In the genomic region with DNA sequence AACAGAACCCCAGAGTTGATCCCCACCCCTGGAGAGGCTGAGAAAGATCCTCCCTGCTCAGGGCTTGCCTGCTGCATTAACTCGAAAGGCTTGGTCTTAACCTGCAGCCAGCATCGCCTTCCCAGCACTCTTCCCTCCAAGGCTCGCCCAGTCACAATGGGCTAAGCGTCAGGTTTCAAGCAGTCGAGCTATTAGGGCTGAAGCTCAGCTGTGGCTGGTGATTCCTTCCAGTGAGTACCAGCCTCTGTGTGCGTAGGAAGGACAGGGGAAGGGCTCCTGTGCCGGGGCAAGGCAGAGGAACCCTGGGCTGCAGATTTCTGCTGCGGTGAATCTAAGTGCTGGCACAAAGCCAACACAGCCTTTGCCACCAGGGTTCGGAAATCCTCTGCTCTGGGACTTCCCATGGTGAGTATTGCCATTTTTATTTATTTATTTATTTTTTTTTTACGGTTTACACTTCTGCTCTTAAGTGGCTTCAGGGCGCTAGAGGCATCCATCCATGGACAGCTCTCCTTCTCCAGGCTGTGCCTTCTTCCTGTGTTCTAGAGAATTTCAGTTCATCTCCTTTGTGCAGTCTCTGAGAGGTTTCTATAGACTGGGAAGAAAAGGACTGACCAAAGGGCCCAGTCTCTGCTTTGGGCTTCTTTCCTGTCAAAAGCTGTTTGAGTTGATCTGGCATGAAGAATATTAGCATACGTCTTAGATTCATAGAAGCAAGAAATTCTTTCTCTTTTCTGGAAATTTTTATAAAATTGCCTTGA, we compare ENCODE assay signal across 8 mouse cellular contexts.
DNase-seq lines count a peak whose midpoint lies in the region; ATAC-seq and TF ChIP-seq lines count a peak whose summit lies in the region.

No protein-coding gene starts in this region.

- 38% methylated on average over 12 of the region's 12 CpGs for WGBS in kidney, adult 2 months
- 15% methylated on average over 12 of the region's 12 CpGs for WGBS in forebrain, embryonic 14.5 days
- 16% methylated on average over 12 of the region's 12 CpGs for WGBS in limb, embryonic 10.5 days
- WGBS in neural tube, embryonic 13.5 days: 16% methylated on average over 12 of the region's 12 CpGs

- TF ChIP-seq CTCF in kidney, adult 2 months (conservative IDR thresholded peaks at IDR 0.05; ENCODE audit: insufficient read depth, insufficient read length, low read depth, low read length): no peak

- H3K4me3 ChIP-seq in kidney, adult 2 months (ENCODE audit: insufficient read depth, low read depth, low read length): no peak overlapping the region
- H3K4me3 ChIP-seq in forebrain, embryonic 14.5 days (ENCODE audit: low read depth, low read length): no peak overlapping the region
- H3K4me3 ChIP-seq in limb, embryonic 10.5 days: peak overlapping the region; percentile 33
- H3K4me3 ChIP-seq in neural tube, embryonic 13.5 days: no peak overlapping the region

- no peaks in the 10 kb centered on the region for H3K27me3 ChIP-seq in kidney, adult 2 months (replicated peaks; ENCODE audit: control insufficient read depth, insufficient read depth, low read length)
- no peaks in the 10 kb centered on the region for H3K27me3 ChIP-seq in forebrain, embryonic 14.5 days (replicated peaks; ENCODE audit: control insufficient read depth, insufficient read depth, low read length)
- no peaks in the 10 kb centered on the region for H3K27me3 ChIP-seq in limb, embryonic 10.5 days (ENCODE audit: low read depth, poor library complexity, severe bottlenecking)
- no peaks in the 10 kb centered on the region for H3K27me3 ChIP-seq in neural tube, embryonic 13.5 days

- no peak overlapping the region for H3K27ac ChIP-seq in kidney, adult 2 months (ENCODE audit: insufficient read depth, low read depth, low read length)
- no peak overlapping the region for H3K27ac ChIP-seq in forebrain, embryonic 14.5 days (ENCODE audit: low read depth, low read length)
- peak overlapping the region; percentile 66; the same call in 1 of the 2 replicates for H3K27ac ChIP-seq in limb, embryonic 10.5 days
- H3K27ac ChIP-seq in neural tube, embryonic 13.5 days (replicated peaks): peak overlapping the region; percentile 52; the same call in 1 of the 2 replicates

- H3K9me3 ChIP-seq in forebrain, embryonic 14.5 days (replicated peaks; ENCODE audit: control insufficient read depth, low read length): no peaks in the 10 kb centered on the region
- no peaks in the 10 kb centered on the region for H3K9me3 ChIP-seq in limb, embryonic 10.5 days (replicated peaks)
- H3K9me3 ChIP-seq in neural tube, embryonic 13.5 days: no peaks in the 10 kb centered on the region

- H3K36me3 ChIP-seq in kidney, adult 2 months (ENCODE audit: control insufficient read depth, insufficient read depth, low read length): no peaks in the 10 kb centered on the region; the same call in 1 of the 2 replicates
- H3K36me3 ChIP-seq in forebrain, embryonic 14.5 days (ENCODE audit: control insufficient read depth, insufficient read depth, low read length): no peaks in the 10 kb centered on the region
- H3K36me3 ChIP-seq in limb, embryonic 10.5 days: no peaks in the 10 kb centered on the region
- no peaks in the 10 kb centered on the region for H3K36me3 ChIP-seq in neural tube, embryonic 13.5 days

- DNase-seq in kidney, adult 2 months: peak; percentile 35
- DNase-seq in kidney, adult 18-20 months: no peak
- peak; percentile 50 for DNase-seq in forebrain, embryonic 14.5 days (ENCODE audit: low spot score)
- peak; percentile 71 for DNase-seq in limb, embryonic 10.5 days (ENCODE audit: low spot score)
- DNase-seq in left cerebral cortex, adult 8-10 months (ENCODE audit: low spot score in 2 of 2): no peak
- DNase-seq in urinary bladder, postnatal 10 days (ENCODE audit: low spot score): no peak
- DNase-seq in layer of hippocampus, postnatal 25 days (ENCODE audit: extremely low spot score in 1 of 2, low spot score in 1 of 2): no peak

- peak overlapping the region; percentile 16 for H3K4me2 ChIP-seq in forebrain, embryonic 14.5 days (ENCODE audit: low read length)
- peak overlapping the region; percentile 6; the same call in 1 of the 2 replicates for H3K4me2 ChIP-seq in neural tube, embryonic 13.5 days

- H3K4me1 ChIP-seq in kidney, adult 2 months (ENCODE audit: control insufficient read depth, insufficient read depth, low read length): no peaks in the 10 kb centered on the region
- H3K4me1 ChIP-seq in forebrain, embryonic 14.5 days (ENCODE audit: control insufficient read depth, insufficient read depth, low read length): 0 out of 2 replicates have a peak, but pooled peaks cover 5% of the 10 kb centered on the region
- peaks cover 15% of the 10 kb centered on the region for H3K4me1 ChIP-seq in limb, embryonic 10.5 days
- peaks cover 9% of the 10 kb centered on the region for H3K4me1 ChIP-seq in neural tube, embryonic 13.5 days (replicated peaks)

- TF ChIP-seq POLR2A in kidney, adult 2 months (IDR thresholded peaks at IDR 0.05; ENCODE audit: low read depth, low read length): no peak

- peak; percentile 20; the same call in 1 of the 2 replicates for ATAC-seq in forebrain, embryonic 14.5 days
- ATAC-seq in neural tube, embryonic 13.5 days (ENCODE audit: low read depth): peak; percentile 65; the same call in 1 of the 2 replicates

- no peak overlapping the region for H3K9ac ChIP-seq in forebrain, embryonic 14.5 days (ENCODE audit: low read length)
- no peak overlapping the region for H3K9ac ChIP-seq in neural tube, embryonic 13.5 days

Comparison
In these comparisons a context has a peak if more than half of its experiments do, and no peak if none do; other contexts are left out.
1. DNase-seq: peak in kidney, adult 2 months (single experiment), forebrain, embryonic 14.5 days (single experiment) and limb, embryonic 10.5 days (single experiment); none in kidney, adult 18-20 months (single experiment), left cerebral cortex, adult 8-10 months (0 of 2), urinary bladder, postnatal 10 days (single experiment) and layer of hippocampus, postnatal 25 days (0 of 2).
2. H3K27ac ChIP-seq: peak in limb, embryonic 10.5 days (single experiment) and neural tube, embryonic 13.5 days (single experiment); none in kidney, adult 2 months (single experiment) and forebrain, embryonic 14.5 days (single experiment).